Mouse (Mus musculus): ENCODE data around the gene Ilkap. TPM values are rescaled to one million over a fixed set of nuclear protein-coding genes. Genes with fewer than 3 reads are reported as not detected.

Gene Ilkap
- polyA plus RNA-seq, 1 experiment = 77.6 TPM

DNA sequence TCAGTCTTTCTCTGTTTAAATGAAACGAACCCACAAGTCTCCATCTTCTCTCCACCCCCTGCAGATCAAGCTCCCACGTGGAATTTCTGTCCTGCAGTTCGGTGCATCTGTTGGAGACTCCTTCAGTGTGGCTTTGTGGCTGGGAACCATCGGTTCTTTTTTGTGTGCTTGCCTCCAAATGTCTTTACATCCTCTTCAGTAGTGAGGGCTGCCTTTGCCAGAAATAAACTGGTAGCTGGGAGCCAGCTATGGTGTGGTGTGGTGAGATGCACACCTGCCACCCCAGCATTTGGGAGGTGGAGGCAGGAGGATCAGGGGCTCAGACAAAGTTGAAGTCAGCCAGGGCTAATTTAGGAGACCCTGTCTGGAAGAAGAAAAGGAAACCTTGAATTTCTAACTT lies 66.5 kb downstream of the Ilkap start:
- Histone ChIP-seq H3K79me2 (ENCODE audit: control insufficient read depth, insufficient read depth) (no peaks in the 10 kb centered on the region), H3K79me3 (ENCODE audit: low read depth) (no peaks in the 10 kb centered on the region), H3K27me3 (ENCODE audit: control insufficient read depth, insufficient read depth, insufficient read length) (no peaks in the 10 kb centered on the region), H3K4me3 (ENCODE audit: insufficient read depth, poor library complexity, severe bottlenecking) (no peak overlapping the region), H3K36me3 (ENCODE audit: control insufficient read depth, insufficient read depth) (no peaks in the 10 kb centered on the region), H3ac (ENCODE audit: control insufficient read depth, insufficient read length, low read depth) (no peak overlapping the region)
- TF ChIP-seq MYOD1 (IDR thresholded peaks at IDR 0.05; ENCODE audit: control insufficient read depth, insufficient read length, low read depth) (no peak), USF1 (IDR thresholded peaks at IDR 0.05; ENCODE audit: low read depth) (no peak), FOSL1 (IDR thresholded peaks at IDR 0.05; ENCODE audit: insufficient read depth, low read length, poor library complexity, severe bottlenecking) (no peak), CTCF (IDR thresholded peaks at IDR 0.05; ENCODE audit: control insufficient read depth, insufficient read depth, insufficient read length) (no peak), MAX (IDR thresholded peaks at IDR 0.05) (no peak), CEBPB (IDR thresholded peaks at IDR 0.05; ENCODE audit: low read depth) (no peak), MYOG (IDR thresholded peaks at IDR 0.05; ENCODE audit: control insufficient read depth, extremely low read depth, insufficient read length) (no peak)

DNA sequence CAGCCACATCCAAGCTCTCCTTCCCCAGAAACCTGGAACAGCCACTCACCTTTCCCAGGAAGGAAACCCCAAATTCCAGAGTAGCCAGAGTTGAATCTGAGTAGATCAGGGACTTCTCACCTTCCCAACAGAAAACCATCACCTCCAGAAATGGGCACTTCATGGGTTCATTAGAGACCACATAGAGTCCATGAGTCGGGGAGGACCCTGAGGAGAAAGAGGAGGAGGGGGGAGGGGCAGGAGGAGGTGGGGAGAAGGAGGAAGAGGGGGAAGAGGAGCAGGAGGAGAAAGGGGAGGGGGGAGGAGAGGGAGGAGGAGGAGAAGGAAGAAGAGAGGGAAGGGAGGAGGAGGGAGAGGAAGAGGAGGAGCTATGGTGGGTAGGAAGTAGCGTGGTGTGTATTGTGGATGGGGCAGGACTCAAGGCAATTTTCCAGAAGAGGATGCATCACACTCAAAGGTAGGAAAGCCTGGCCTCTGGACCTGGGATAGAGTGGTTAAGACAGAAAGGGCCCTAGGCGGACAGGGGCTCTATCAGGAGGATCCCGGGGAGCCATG lies 73.0 kb downstream of the Ilkap start:
- Histone ChIP-seq H3K79me2 (ENCODE audit: control insufficient read depth, insufficient read depth) (no peaks in the 10 kb centered on the region), H3ac (ENCODE audit: control insufficient read depth, insufficient read length, low read depth) (no peak overlapping the region), H3K4me3 (ENCODE audit: insufficient read depth, poor library complexity, severe bottlenecking) (no peak overlapping the region), H3K79me3 (ENCODE audit: low read depth) (no peaks in the 10 kb centered on the region), H3K27me3 (ENCODE audit: control insufficient read depth, insufficient read depth, insufficient read length) (no peaks in the 10 kb centered on the region), H3K36me3 (ENCODE audit: control insufficient read depth, insufficient read depth) (no peaks in the 10 kb centered on the region)
- TF ChIP-seq MYOG (IDR thresholded peaks at IDR 0.05; ENCODE audit: control insufficient read depth, extremely low read depth, insufficient read length) = no peak
- TF ChIP-seq CEBPB (IDR thresholded peaks at IDR 0.05; ENCODE audit: low read depth) = no peak
- TF ChIP-seq MAX (IDR thresholded peaks at IDR 0.05) = no peak
- TF ChIP-seq FOSL1 (IDR thresholded peaks at IDR 0.05; ENCODE audit: insufficient read depth, low read length, poor library complexity, severe bottlenecking) = no peak
- TF ChIP-seq MYOD1 (IDR thresholded peaks at IDR 0.05; ENCODE audit: control insufficient read depth, insufficient read length, low read depth) = no peak
- no peak for TF ChIP-seq CTCF (IDR thresholded peaks at IDR 0.05; ENCODE audit: control insufficient read depth, insufficient read depth, insufficient read length)
- TF ChIP-seq USF1 (IDR thresholded peaks at IDR 0.05; ENCODE audit: low read depth) = no peak

DNA sequence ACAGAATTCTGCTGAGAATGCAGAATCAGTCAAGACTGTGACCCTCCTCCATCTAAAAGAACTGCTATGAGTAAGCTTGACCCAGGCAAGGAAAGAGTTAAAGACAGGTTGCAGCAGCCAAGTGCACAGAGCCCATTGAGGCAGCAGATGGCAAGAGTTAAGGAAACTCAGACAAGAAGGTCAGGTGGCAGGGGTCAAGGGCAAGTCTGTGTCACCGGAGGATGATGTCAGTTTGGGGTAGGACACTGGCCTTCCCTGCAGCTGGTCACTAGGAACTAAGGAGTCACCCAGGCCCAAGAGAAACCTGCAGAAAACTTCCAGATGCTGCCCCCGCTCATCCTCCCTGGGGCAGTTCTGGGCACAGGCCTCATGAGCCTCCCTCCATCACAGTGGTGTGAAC lies 74.0 kb downstream of the Ilkap start:
- Histone ChIP-seq H3K27me3 (ENCODE audit: control insufficient read depth, insufficient read depth, insufficient read length) (no peaks in the 10 kb centered on the region), H3K79me2 (ENCODE audit: control insufficient read depth, insufficient read depth) (no peaks in the 10 kb centered on the region), H3K4me3 (ENCODE audit: insufficient read depth, poor library complexity, severe bottlenecking) (no peak overlapping the region), H3K36me3 (ENCODE audit: control insufficient read depth, insufficient read depth) (no peaks in the 10 kb centered on the region), H3ac (ENCODE audit: control insufficient read depth, insufficient read length, low read depth) (no peak overlapping the region), H3K79me3 (ENCODE audit: low read depth) (no peaks in the 10 kb centered on the region)
- TF ChIP-seq FOSL1 (IDR thresholded peaks at IDR 0.05; ENCODE audit: insufficient read depth, low read length, poor library complexity, severe bottlenecking) (no peak), CTCF (IDR thresholded peaks at IDR 0.05; ENCODE audit: control insufficient read depth, insufficient read depth, insufficient read length) (no peak), MYOD1 (IDR thresholded peaks at IDR 0.05; ENCODE audit: control insufficient read depth, insufficient read length, low read depth) (no peak), CEBPB (IDR thresholded peaks at IDR 0.05; ENCODE audit: low read depth) (no peak), USF1 (IDR thresholded peaks at IDR 0.05; ENCODE audit: low read depth) (no peak), MYOG (IDR thresholded peaks at IDR 0.05; ENCODE audit: control insufficient read depth, extremely low read depth, insufficient read length) (no peak), MAX (IDR thresholded peaks at IDR 0.05) (no peak)

Other genes with a start within 250 kb of the Ilkap start
- 2.1 TPM for gene Ramp1, start 219.0 kb downstream of the Ilkap start, polyA plus RNA-seq (2012; fragmentation: generic; extraction: Trizol)
- 71.0 TPM for gene Ube2f, start 148.5 kb downstream of the Ilkap start, polyA plus RNA-seq (2012; fragmentation: generic; extraction: Trizol)
- gene Scly, start 100.5 kb downstream of the Ilkap start, polyA plus RNA-seq (2012; fragmentation: generic; extraction: Trizol) = 10.2 TPM
- 0.15 TPM for gene Espnl, start 76.7 kb downstream of the Ilkap start, polyA plus RNA-seq (2012; fragmentation: generic; extraction: Trizol)
- 31.3 TPM for gene Klhl30, start 47.8 kb downstream of the Ilkap start, polyA plus RNA-seq (2012; fragmentation: generic; extraction: Trizol)
- gene Erfe, start 32.4 kb downstream of the Ilkap start, polyA plus RNA-seq (2012; fragmentation: generic; extraction: Trizol) = 7.3 TPM
- gene Hes6, start 15.2 kb upstream of the Ilkap start, polyA plus RNA-seq (2012; fragmentation: generic; extraction: Trizol) = 87.2 TPM
- gene Per2, start 60.5 kb upstream of the Ilkap start, polyA plus RNA-seq (2012; fragmentation: generic; extraction: Trizol) = 0.96 TPM
- gene Traf3ip1, start 95.8 kb upstream of the Ilkap start, polyA plus RNA-seq (2012; fragmentation: generic; extraction: Trizol) = 6.0 TPM
- gene Asb1, start 141.7 kb upstream of the Ilkap start, polyA plus RNA-seq (2012; fragmentation: generic; extraction: Trizol) = 12.2 TPM